Mouse (Mus musculus) olfactory bulb, adult 2 months (tissue): ENCODE measurements around the gene Dhx58. TPM values are rescaled to one million over a fixed set of nuclear protein-coding genes. Genes with fewer than 3 reads are reported as not detected.
A peak's percentile ranks its signal among the peaks of the same experiment; 100 is the strongest.

Source experiments
- H3K27ac ChIP-seq: fragments of 200-500 bp; 2 replicates; pipeline ENCODE4 v1.5.1; 2012; ENCODE audit warnings: low read depth, low read length; ENCODE audit not compliant: insufficient read depth
- H3K4me1 ChIP-seq: fragments of 200-500 bp; 2 replicates; pipeline ENCODE4 v1.6.1; 2012; ENCODE audit warnings: low read length; ENCODE audit not compliant: control insufficient read depth, insufficient read depth
- H3K4me3 ChIP-seq: fragments of 200-500 bp; 2 replicates; pipeline ENCODE4 v1.5.1; 2012; ENCODE audit warnings: mild to moderate bottlenecking, low read depth, low read length, moderate library complexity; ENCODE audit not compliant: insufficient read depth
- CTCF ChIP-seq: fragments of 200-500 bp; IDR thresholded peaks from 2 replicates; pipeline ENCODE4 v1.5.1; 2012; ENCODE audit warnings: low read depth, mild to moderate bottlenecking, low read length, moderate library complexity; ENCODE audit not compliant: insufficient read depth
- POLR2A ChIP-seq: fragments of 200-500 bp; IDR thresholded peaks from 2 replicates; pipeline ENCODE4 v1.6.1; 2012; ENCODE audit warnings: mild to moderate bottlenecking, low read depth, low read length, moderate library complexity; ENCODE audit not compliant: insufficient read depth
- WGBS: fragments of 180-500 bp; shearing (Covaris S2); methylation state at CpG from one replicate; pipeline ENCODE4 v1.1.7; 2018; 5-methylcytosine and 5-hydroxymethylcytosine counted together
- polyA plus RNA-seq: library from polyadenylated mRNA; stranded (reverse); fragments of >200 nt; gene quantifications from 2 replicates; pipeline ENCODE4 v1.2.4, GENCODE M21; 2012; ENCODE audit warnings: low replicate concordance; ENCODE audit not compliant: missing spikeins, insufficient read depth, insufficient read length

The Dhx58 gene
- polyA plus RNA-seq = not detected in 2 replicates

- Histone ChIP-seq H3K4me1 (peaks cover 4% of the 10 kb centered on the region; the same call in 1 of the 2 replicates), H3K4me3 (no peak within 1 kb of the TSS), H3K27ac (no peak within 1 kb of the TSS)
- 68% methylated on average over 7 of the region's 7 CpGs for WGBS
- no peak for TF ChIP-seq CTCF
- TF ChIP-seq POLR2A = no peak
Measured at GRCm38 (mm10) chr11:100703851-100704531, at the start of gene Dhx58. Dhx58 (minus strand) TSS chr11:100704271.

DNA sequence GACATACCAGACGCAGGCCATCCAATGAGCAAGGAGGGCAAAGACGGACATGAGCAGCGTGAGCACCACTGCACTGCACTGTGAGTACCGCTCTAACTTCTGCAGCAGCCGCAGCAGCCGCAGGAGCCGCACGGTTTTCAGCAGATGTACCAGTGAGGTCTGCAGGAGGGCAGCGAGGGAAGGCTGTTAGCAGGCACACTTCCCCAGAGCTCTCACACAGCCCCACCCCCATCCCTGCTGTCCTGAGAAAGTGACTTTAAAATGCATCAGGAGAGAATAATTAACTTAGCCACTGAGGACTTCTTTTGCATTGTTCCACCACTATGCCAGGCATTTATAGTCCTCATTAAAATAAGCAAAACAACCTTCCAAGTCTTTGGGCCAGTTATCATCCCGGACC, 48.2 kb upstream of the Dhx58 start:
- no peak for TF ChIP-seq CTCF
- no peak for TF ChIP-seq POLR2A
- H3K4me1 ChIP-seq = peaks cover 38% of the 10 kb centered on the region
- no peak overlapping the region for H3K4me3 ChIP-seq
- no peak overlapping the region for H3K27ac ChIP-seq
- WGBS = 57% methylated on average over 10 of the region's 10 CpGs

- TF ChIP-seq POLR2A = no peak
- no peak overlapping the region for H3K27ac ChIP-seq
- H3K4me1 ChIP-seq = peaks cover 43% of the 10 kb centered on the region
- 90% methylated on average over 16 of the region's 16 CpGs for WGBS
- no peak overlapping the region for H3K4me3 ChIP-seq
Measured at GRCm38 (mm10) chr11:100750127-100750526, 46.1 kb upstream of the Dhx58 start.

- TF ChIP-seq CTCF (no peak), POLR2A (no peak)
- Histone ChIP-seq H3K4me3 (no peak overlapping the region), H3K27ac (peak overlapping the region; percentile 37), H3K4me1 (peaks cover 40% of the 10 kb centered on the region)
- 38% methylated on average over 25 of the region's 25 CpGs for WGBS
Measured at GRCm38 (mm10) chr11:100749469-100749868, 45.4 kb upstream of the Dhx58 start.

- 45% methylated on average over 4 of the region's 4 CpGs for WGBS
- H3K4me1 ChIP-seq = peaks cover 32% of the 10 kb centered on the region
- no peak for TF ChIP-seq CTCF
- TF ChIP-seq POLR2A = no peak
- H3K4me3 ChIP-seq = no peak overlapping the region
- H3K27ac ChIP-seq = no peak overlapping the region
Measured at GRCm38 (mm10) chr11:100748620-100749019, 44.5 kb upstream of the Dhx58 start.

GRCm38 (mm10) chr11:100747114-100747513, 43.0 kb upstream of the Dhx58 start:
- H3K27ac ChIP-seq = no peak overlapping the region
- WGBS = 80% methylated on average over 5 of the region's 5 CpGs
- peaks cover 26% of the 10 kb centered on the region for H3K4me1 ChIP-seq
- TF ChIP-seq CTCF (no peak), POLR2A (no peak)
- no peak overlapping the region for H3K4me3 ChIP-seq

- H3K4me1 ChIP-seq = peaks cover 26% of the 10 kb centered on the region
- no peak overlapping the region for H3K27ac ChIP-seq
- 88% methylated on average over 10 of the region's 10 CpGs for WGBS
- TF ChIP-seq POLR2A (no peak), CTCF (no peak)
- no peak overlapping the region for H3K4me3 ChIP-seq
Measured at GRCm38 (mm10) chr11:100746546-100746945, 42.5 kb upstream of the Dhx58 start.

DNA sequence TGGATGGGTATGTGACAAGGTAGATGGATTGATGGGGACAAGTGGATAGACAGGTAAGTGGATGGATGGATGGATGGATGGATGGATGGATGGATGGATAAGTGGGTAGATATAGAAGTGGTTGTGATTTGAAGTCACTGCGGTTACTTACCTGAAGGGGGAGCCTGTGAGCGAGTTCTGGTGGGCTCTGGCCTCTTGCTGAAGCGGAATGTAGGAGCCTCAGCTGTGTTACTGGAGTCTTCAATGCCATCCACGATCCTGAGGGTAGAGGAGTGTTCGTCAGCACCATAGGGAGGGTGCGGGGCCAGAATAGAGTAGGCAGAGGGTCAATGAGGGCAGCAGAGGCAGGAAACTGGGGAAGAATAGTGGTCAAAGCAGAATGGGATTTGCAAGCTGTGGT, 41.0 kb upstream of the Dhx58 start:
- Histone ChIP-seq H3K27ac (no peak overlapping the region), H3K4me3 (no peak overlapping the region), H3K4me1 (peaks cover 23% of the 10 kb centered on the region)
- 19% methylated on average over 6 of the region's 6 CpGs for WGBS
- TF ChIP-seq CTCF (no peak), POLR2A (no peak)

GRCm38 (mm10) chr11:100741348-100741747, 37.3 kb upstream of the Dhx58 start:
- Histone ChIP-seq H3K4me1 (peaks cover 12% of the 10 kb centered on the region), H3K27ac (no peak overlapping the region), H3K4me3 (no peak overlapping the region)
- 52% methylated on average over 6 of the region's 6 CpGs for WGBS
- TF ChIP-seq CTCF = no peak
- no peak for TF ChIP-seq POLR2A
